Mouse (Mus musculus) liver, embryonic 14.5 days (tissue): ENCODE data around the gene 2900011O08Rik. TPM values are rescaled to one million over a fixed set of nuclear protein-coding genes. Genes with fewer than 3 reads are reported as not detected.

Experiments
- ATAC-seq: fragments of 200-750 bp; cut with Nextera tagmentation; 2 replicates; pipeline ENCODE4 v1.8.0; 2017; ENCODE audit warnings: moderate number of reproducible peaks, mild to moderate bottlenecking, moderate library complexity; ENCODE audit not compliant: insufficient read depth
- DNase-seq, 3 experiments: peaks; one replicate each; pipeline ENCODE4 v3.0.0-alpha.2; 2012 to 2013; ENCODE audit warnings: low read depth in 3 of 3, low spot score in 3 of 3
- H3K27ac ChIP-seq: fragments of 300-500 bp; sonication (generic); 2 replicates; pipeline ENCODE4 v1.5.1; 2014; ENCODE audit warnings: moderate library complexity, mild to moderate bottlenecking, control low read depth, inconsistent platforms
- H3K27me3 ChIP-seq: fragments of 300-500 bp; sonication (generic); 2 replicates; pipeline ENCODE4 v1.6.1; 2014; ENCODE audit warnings: mild to moderate bottlenecking, low read length, moderate library complexity; ENCODE audit not compliant: control insufficient read depth, insufficient read depth
- H3K36me3 ChIP-seq: fragments of 300-500 bp; sonication (generic); replicated peaks from 2 replicates; pipeline ENCODE4 v1.6.1; 2014; ENCODE audit warnings: low read depth; ENCODE audit not compliant: control insufficient read depth, insufficient read depth
- H3K4me1 ChIP-seq, 2 experiments: fragments of 200-500 bp in 1 of 2; fragments of 300-500 bp in 1 of 2; sonication (generic) in 1 of 2; replicated peaks; 2 replicates each; pipeline ENCODE4 v1.6.1; 2012 to 2014; ENCODE audit warnings: antibody characterized with exemption in 1 of 2, inconsistent platforms in 1 of 2, low read length in 1 of 2; ENCODE audit not compliant: control insufficient read depth in 2 of 2, insufficient read depth in 2 of 2
- H3K4me2 ChIP-seq: fragments of 300-500 bp; sonication (generic); 2 replicates; pipeline ENCODE4 v1.6.1; 2014; ENCODE audit warnings: low read depth, mild to moderate bottlenecking, control low read depth, moderate library complexity
- H3K4me3 ChIP-seq, 2 experiments: fragments of 200-500 bp in 1 of 2; fragments of 300-500 bp in 1 of 2; sonication (generic) in 1 of 2; 2 replicates each; pipeline ENCODE4 v1.5.1; 2012 to 2014; ENCODE audit warnings: low read depth in 2 of 2, low read length in 2 of 2, mild to moderate bottlenecking in 2 of 2, control low read depth in 1 of 2, inconsistent platforms in 1 of 2, moderate library complexity in 1 of 2; ENCODE audit not compliant: insufficient read depth in 1 of 2
- H3K9ac ChIP-seq: fragments of 300-500 bp; sonication (generic); replicated peaks from 2 replicates; pipeline ENCODE4 v1.6.1; 2014; ENCODE audit warnings: mild to moderate bottlenecking, control low read depth, moderate library complexity
- H3K9me3 ChIP-seq: fragments of 300-500 bp; sonication (generic); 2 replicates; pipeline ENCODE4 v1.6.1; 2016; ENCODE audit warnings: low read length, mixed read lengths; ENCODE audit not compliant: control insufficient read depth
- CTCF ChIP-seq: IDR thresholded peaks from 2 replicates; pipeline ENCODE4 v1.5.1; 2016; ENCODE audit warnings: antibody characterized with exemption, low read depth, control low read depth
- EP300 ChIP-seq: IDR thresholded peaks from 2 replicates; pipeline ENCODE4 v1.6.1; 2016; ENCODE audit warnings: antibody characterized with exemption, low read depth
- WGBS: fragments of 180-500 bp; shearing (Covaris S2); extraction: QIAGEN DNeasy Blood & Tissue Kit; methylation state at CpG from one replicate; pipeline ENCODE4 v1.1.7; 2014; ENCODE audit not compliant: insufficient replicate concordance; 5-methylcytosine and 5-hydroxymethylcytosine counted together
- polyA plus RNA-seq, 2 experiments: library from polyadenylated mRNA; depleted of rRNA in 1 of 2; stranded (reverse) in 1 of 2; unstranded in 1 of 2; fragments of >200 nt; fragmentation: Nextera tagmentation in 1 of 2; extraction: Ambion mirVana in 1 of 2; gene quantifications; 2 replicates each; pipeline versions ENCODE4 v1.2.1 to v1.2.3; 2012 to 2014

2900011O08Rik gene
- polyA plus RNA-seq, 2 experiments, result 0.08 to 0.11 TPM

DNA sequence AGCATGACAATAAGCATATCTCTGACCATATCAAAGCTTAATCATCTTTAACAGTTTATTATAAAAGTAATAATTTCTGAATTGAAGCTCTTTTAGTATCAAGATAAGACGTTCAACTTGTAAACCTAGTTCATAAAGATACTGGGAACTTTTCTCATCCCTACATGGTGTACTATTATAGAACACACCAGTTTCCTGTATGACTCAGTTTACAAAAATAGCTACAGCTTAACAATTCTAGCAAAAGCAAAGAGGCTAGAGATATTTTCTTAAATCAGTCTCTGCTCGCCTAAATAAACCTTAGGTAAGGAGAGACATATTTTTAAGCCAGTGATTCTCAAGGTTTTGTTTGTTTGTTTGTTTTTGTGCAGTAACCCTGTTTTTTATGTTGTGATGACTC is 96.5 kb downstream of the 2900011O08Rik start:
- 46% methylated on average over 2 of the region's 2 CpGs for WGBS
- no peaks in the 10 kb centered on the region for H3K9me3 ChIP-seq
- no peak for DNase-seq
- H3K9ac ChIP-seq, result no peak overlapping the region
- no peak for TF ChIP-seq EP300
- no peak for TF ChIP-seq CTCF
- H3K36me3 ChIP-seq, result no peaks in the 10 kb centered on the region
- no peaks in the 10 kb centered on the region for H3K4me1 ChIP-seq
- no peak overlapping the region for H3K4me2 ChIP-seq
- no peak overlapping the region for H3K4me3 ChIP-seq
- no peak overlapping the region for H3K27ac ChIP-seq
- no peak for ATAC-seq
- no peaks in the 10 kb centered on the region for H3K27me3 ChIP-seq

- 18% methylated on average over 3 of the region's 3 CpGs for WGBS
- no peak for TF ChIP-seq CTCF
- no peak for TF ChIP-seq EP300
Measured at GRCm38 (mm10) chr16:14088249-14088648, 101.8 kb downstream of the 2900011O08Rik start.

GRCm38 (mm10) chr16:14089296-14089695 is 102.9 kb downstream of the 2900011O08Rik start:
- Histone ChIP-seq H3K36me3 (no peaks in the 10 kb centered on the region), H3K4me2 (no peak overlapping the region), H3K9ac (no peak overlapping the region), H3K27ac (no peak overlapping the region), H3K9me3 (no peaks in the 10 kb centered on the region), H3K27me3 (no peaks in the 10 kb centered on the region), H3K4me1 (no peaks in the 10 kb centered on the region), H3K4me3 (no peak overlapping the region)
- ATAC-seq (no peak), DNase-seq (no peak)
- WGBS, result 58% methylated on average over 3 of the region's 3 CpGs
- TF ChIP-seq CTCF (no peak), EP300 (no peak)

More at GRCm38 (mm10) chr16:14088249-14088648, 101.8 kb downstream of the 2900011O08Rik start:
- DNase-seq (peak in 1 of 3 experiments; percentile 16), ATAC-seq (no peak)
- Histone ChIP-seq H3K4me1 (no peaks in the 10 kb centered on the region), H3K4me3 (no peak overlapping the region), H3K9me3 (no peaks in the 10 kb centered on the region), H3K9ac (no peak overlapping the region), H3K27me3 (no peaks in the 10 kb centered on the region), H3K27ac (no peak overlapping the region), H3K36me3 (no peaks in the 10 kb centered on the region), H3K4me2 (no peak overlapping the region)

DNA sequence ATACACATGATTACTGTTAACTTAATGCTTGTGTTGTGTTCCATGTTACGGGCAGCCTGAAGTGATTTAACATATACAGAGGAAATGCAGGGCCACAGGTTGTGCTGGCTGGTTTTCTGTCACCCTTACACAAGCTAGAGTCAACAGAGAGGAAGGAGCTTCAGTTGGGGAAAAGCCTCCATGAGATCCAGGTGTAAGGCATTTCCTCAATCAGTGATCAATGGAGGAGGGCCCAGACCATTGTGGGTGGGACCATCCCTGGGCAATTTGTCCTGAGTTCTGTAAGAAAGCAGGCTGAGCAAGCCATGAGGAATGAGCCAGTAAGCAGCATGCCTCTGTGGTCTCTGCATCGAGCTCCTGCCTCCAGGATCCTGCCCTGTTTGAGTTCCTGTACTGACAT is 105.4 kb downstream of the 2900011O08Rik start:
- no peaks in the 10 kb centered on the region for H3K27me3 ChIP-seq
- H3K4me1 ChIP-seq, result no peaks in the 10 kb centered on the region
- H3K9ac ChIP-seq, result no peak overlapping the region
- DNase-seq (no peak), ATAC-seq (no peak)
- no peak for TF ChIP-seq EP300
- no peak for TF ChIP-seq CTCF
- 51% methylated on average over 2 of the region's 2 CpGs for whole genome bisulfite sequencing
- H3K4me2 ChIP-seq, result no peak overlapping the region
- no peak overlapping the region for H3K4me3 ChIP-seq
- H3K27ac ChIP-seq, result no peak overlapping the region
- no peaks in the 10 kb centered on the region for H3K36me3 ChIP-seq
- H3K9me3 ChIP-seq, result no peaks in the 10 kb centered on the region

DNA sequence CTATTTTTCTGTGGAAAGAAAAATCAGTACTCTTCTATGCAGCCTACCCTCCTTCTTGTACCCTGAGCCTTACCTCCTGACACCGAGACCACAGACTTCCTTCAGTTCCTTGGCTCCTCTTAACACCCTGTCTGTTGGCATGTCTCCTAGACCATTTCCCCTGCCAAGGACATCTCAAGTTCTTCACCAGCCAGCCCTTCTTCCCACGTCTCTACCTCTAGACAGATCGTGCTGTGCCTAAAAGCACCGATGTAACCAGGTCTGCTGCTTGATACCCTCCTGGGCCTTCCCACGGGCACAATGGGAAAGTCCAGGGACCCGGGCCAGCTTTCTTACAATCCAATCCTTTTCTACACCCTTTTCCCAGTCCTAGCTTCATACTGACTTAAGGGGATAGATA is 119.5 kb downstream of the 2900011O08Rik start:
- 0 out of 2 replicates have a peak, but pooled peaks cover 8% of the 10 kb centered on the region for H3K36me3 ChIP-seq
- H3K4me1 ChIP-seq, result no peaks in the 10 kb centered on the region
- TF ChIP-seq CTCF (no peak), EP300 (no peak)
- H3K27me3 ChIP-seq, result no peaks in the 10 kb centered on the region
- H3K27ac ChIP-seq, result no peak overlapping the region
- no peak overlapping the region for H3K9ac ChIP-seq
- 64% methylated on average over 6 of the region's 6 CpGs for WGBS
- ATAC-seq, result no peak
- DNase-seq, result no peak
- no peak overlapping the region for H3K4me2 ChIP-seq
- H3K9me3 ChIP-seq, result no peaks in the 10 kb centered on the region
- no peak overlapping the region for H3K4me3 ChIP-seq
